Mouse (Mus musculus): ENCODE data around the gene H2-M10.1.
A peak's percentile ranks its signal among the peaks of the same experiment; 100 is the strongest.
"Not testable (repeated sequence)": the region's sequence is repeated elsewhere in the genome, so short reads cannot be mapped to it uniquely, and the experiment has no call there.

H2-M10.1 gene

GRCm38 (mm10) chr17:36326055-36326454 is at the start of gene H2-M10.1:
TSS of gene H2-M10.1 (minus strand) at chr17:36326155.
- no peak for DNase-seq (ENCODE audit: low spot score in 2 of 2)

DNA sequence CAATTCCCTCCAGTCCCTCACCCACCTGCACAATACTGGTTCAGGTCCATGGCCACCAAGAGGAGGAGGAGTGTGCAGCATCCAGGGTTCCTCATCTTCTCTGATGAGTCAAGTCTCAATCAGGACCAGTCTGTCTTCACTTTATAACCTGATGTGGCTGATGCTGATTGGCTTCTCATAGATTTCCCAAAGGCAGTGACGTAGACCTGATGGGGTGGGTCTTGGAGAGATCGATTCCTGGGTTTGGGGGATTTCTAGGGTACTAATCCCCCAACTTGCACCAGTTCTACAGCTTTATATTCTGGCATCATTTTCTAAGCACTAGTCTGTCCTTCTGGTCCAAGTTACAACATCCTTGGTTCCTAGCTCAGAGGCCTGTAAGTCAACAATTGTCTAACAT is 42.4 kb upstream of the H2-M10.1 start, which contains the start of gene H2-M10.3:
H2-M10.3 (minus strand) TSS at position 101 of the 400 bp plus-strand sequence.
- not testable (repeated sequence) for DNase-seq (ENCODE audit: low spot score in 2 of 2)

DNA sequence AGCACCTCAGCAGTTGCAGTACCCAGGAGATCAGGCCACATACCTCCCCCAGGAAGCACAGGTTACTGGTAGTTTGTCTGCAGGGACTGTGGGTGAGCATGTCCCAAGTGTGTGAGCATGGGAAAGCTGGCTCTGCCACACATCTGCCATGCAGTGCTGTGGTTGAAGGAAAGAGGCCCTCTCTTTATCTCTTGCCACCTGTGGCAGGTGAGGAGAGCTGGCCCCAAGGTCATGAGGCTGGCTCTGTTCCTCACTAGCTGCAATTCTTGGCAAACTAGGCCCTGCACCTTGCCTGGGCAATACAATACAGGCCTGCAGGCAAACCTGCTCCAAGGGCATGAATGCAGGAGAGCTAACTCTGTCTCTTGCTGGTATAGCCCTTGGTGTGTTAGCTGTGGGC is 36.4 kb upstream of the H2-M10.1 start:
- DNase-seq (ENCODE audit: low spot score in 2 of 2) = not testable (repeated sequence)

GRCm38 (mm10) chr17:36357512-36357911 is 31.6 kb upstream of the H2-M10.1 start:
- DNase-seq (ENCODE audit: low spot score in 2 of 2) = peak in 1 of 2 experiments; percentile 41

DNA sequence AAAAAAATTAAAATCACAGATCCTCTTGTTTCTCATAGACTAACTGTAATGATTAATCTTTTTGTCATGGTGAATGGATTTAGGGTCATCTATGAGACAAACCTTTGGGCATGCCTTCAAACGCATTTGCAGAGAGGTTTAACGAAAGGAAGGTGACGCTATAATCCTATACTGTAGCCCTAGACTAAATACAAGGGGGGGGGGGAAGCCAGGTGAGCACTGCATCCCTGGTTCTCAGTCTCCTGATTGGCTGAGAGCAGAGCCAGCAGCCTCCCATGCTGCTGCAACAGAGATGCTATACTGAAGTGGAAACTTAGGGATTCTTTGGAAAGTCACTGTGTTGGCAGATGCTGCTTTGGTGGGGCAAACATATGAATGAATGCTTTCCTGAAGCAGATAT is 29.8 kb upstream of the H2-M10.1 start:
- no peak for DNase-seq (ENCODE audit: low spot score in 2 of 2)

DNA sequence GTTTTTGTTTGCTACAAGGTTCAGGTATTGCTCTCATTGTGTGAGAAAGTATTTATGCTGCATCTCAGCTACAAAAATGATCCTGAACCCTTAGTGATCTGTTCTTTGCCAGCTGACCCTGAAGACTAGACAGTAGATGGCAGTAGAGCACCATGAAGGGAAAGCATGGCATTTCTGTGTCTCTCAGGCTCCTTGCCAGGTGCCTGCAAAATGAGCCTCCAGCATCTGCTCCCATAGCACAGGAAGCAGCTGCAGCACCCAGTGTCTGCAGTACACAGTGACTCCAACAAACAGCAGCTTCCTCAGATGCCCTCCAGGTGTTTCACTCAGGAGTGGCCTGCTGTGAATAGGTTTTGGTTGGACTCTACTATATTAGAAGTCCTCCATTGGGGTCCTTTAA is 29.4 kb upstream of the H2-M10.1 start:
- DNase-seq (ENCODE audit: low spot score in 2 of 2) = peak; percentile 49 to 68

DNA sequence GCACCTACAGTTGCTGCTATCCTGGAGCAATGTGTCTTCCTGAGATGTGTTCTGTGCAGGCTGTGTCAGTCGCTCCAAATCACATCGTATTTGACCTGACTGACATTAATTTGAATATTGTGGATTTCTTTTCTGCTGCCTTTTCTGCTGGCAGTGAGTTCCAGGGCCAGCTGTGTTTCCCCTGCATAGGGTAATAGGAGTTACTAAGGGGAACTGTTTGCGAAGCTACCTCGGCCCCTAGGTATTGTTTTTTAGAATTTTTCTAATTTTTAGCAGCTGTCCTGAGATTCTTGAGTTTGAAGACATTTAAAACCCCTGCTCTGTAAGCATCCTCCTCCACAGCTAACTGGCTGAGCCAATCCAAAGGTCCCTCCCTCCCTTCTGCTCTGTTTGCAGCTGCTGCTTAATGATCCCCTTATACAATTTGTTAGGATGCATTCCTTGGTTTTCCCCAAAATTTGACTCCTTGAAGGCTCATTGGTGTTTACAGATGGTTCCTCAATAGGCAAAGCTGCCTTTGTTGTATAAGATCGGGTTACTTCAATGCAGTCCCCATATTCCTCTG is 10.2 kb downstream of the H2-M10.1 start:
- DNase-seq (ENCODE audit: low spot score in 2 of 2) = no peak

DNA sequence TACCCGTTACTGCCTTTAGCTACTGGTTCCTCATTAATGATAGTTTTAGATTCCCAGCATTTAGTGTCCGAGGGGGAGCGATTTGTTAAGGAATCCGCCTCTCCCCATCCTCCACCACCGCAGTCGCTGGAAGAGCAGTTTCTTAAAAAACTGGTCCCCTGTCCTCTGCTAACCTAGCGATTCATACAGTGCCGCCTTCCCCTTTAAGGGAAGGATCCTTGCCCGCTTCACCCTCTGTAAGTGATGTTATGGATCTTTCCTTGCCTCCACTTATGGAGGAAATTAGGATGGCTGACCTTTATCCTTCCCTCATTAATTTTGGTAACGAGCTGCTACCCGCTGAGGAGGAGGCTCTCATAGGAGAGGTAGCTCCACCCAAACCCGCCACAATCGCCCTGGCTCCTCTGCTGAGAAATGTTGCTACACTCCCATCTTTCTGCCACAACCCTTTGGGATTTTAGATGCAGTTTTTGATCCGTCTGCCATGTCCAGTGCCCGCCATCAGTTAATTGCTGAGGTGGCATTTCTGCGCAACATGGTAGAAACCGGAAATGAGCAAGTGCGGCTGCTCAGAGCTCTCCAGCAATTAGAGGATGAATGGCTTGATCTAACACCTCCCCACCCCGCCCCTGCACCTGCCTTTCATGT is 10.8 kb downstream of the H2-M10.1 start:
- peak; percentile 64 to 67 for DNase-seq (ENCODE audit: low spot score in 2 of 2)

DNA sequence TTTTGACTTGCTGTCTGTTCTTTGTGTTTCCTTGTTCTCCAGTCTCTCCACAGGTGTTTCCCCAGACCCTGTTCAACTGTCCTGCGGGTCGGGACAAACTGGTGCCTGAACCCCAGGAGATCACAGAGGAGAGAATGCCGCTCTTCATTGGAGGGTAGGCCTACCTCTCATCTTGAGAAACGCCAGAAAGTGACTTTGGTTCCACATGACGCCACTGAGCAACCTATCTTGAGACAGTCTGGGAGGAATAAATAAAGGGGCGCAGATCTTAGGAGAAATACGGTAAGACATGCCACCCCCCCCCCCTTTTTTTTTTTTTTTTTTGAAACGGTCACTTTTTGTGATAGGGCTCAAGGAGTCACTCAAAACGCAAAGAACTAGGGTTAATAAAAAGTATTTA is 11.4 kb downstream of the H2-M10.1 start:
- DNase-seq (ENCODE audit: low spot score in 2 of 2) = no peak

DNA sequence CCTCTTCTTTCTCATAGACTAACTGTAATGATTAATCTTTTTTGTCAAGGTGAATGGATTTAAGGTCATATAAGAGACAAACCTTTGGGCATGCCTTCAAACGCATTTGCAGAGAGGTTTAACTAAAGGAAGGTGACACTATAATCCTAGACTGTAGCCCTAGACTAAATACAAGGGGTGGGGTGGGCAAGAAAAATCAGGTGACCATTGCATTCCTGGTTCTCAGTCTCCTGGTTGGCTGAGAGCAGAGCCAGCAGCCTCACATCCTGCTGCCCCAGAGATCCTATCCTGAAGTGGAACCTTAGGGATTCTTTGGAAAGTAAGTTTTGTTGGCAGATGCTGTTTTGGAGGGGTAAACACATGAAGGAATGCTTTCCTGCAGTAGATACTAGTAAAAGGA is 16.7 kb downstream of the H2-M10.1 start:
- no peak for DNase-seq (ENCODE audit: low spot score in 2 of 2)

- peak; percentile 51 to 66 for DNase-seq (ENCODE audit: low spot score in 2 of 2)
Measured at GRCm38 (mm10) chr17:36308855-36309254, 17.1 kb downstream of the H2-M10.1 start.

DNA sequence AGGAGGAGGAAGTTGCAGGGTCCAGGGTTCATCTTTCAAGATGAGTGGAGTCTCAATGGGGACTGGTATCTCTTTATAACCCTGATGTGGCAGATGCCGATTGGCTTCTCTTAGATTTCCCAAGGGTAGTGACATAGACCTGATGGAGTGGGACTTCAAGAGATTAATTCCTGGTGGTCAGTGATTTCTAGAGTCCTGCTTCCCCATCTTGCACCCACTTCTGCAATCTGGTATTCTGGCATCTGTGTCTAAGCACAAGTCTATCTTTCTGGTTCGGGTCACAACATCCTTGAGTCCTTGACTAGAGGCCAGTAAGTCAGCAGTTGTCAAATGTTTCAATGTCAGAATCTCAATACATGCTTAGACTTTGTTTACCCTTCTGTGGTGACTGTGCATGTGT is 39.6 kb downstream of the H2-M10.1 start, which contains the start of gene H2-M10.2:
H2-M10.2 (minus strand) TSS at position 101 of the 400 bp plus-strand sequence.
- no peak for DNase-seq (ENCODE audit: low spot score in 2 of 2)

- no peak for DNase-seq (ENCODE audit: low spot score in 2 of 2)
Measured at GRCm38 (mm10) chr17:36281521-36282245, 44.3 kb downstream of the H2-M10.1 start.

- no peak for DNase-seq (ENCODE audit: low spot score in 2 of 2)
Measured at GRCm38 (mm10) chr17:36274776-36275175, 51.2 kb downstream of the H2-M10.1 start.

GRCm38 (mm10) chr17:36273796-36274195 is 52.2 kb downstream of the H2-M10.1 start:
- no peak for DNase-seq (ENCODE audit: low spot score in 2 of 2)
